Mouse (Mus musculus) MEL (cell line): ENCODE results near the gene Senp8.

Source experiments
- CTCF ChIP-seq, 3 experiments: IDR thresholded peaks in 2 of 3; conservative IDR thresholded peaks in 1 of 3; 2 replicates each; pipeline ENCODE4 v1.5.1; 2011 to 2012; ENCODE audit warnings: low read length in 3 of 3, low read depth in 2 of 3, mild to moderate bottlenecking in 2 of 3, improper control_type of control experiment in 1 of 3, inconsistent platforms in 1 of 3, mixed read lengths in 1 of 3, moderate library complexity in 1 of 3; ENCODE audit not compliant: control insufficient read depth in 1 of 3, insufficient read depth in 1 of 3, poor library complexity in 1 of 3, severe bottlenecking in 1 of 3
- JUND ChIP-seq: IDR thresholded peaks from 2 replicates; pipeline ENCODE4 v1.6.1; 2011; ENCODE audit warnings: low read depth, mild to moderate bottlenecking, improper control_type of control experiment, low read length
- NRF1 ChIP-seq: IDR thresholded peaks from 2 replicates; pipeline ENCODE4 v1.6.1; 2014; ENCODE audit warnings: low read depth, mild to moderate bottlenecking, inconsistent platforms, low read length, improper control_type of control experiment, moderate library complexity; ENCODE audit not compliant: poor library complexity, insufficient read depth, severe bottlenecking
- POLR2A ChIP-seq, 2 experiments: IDR thresholded peaks; 2 replicates each; pipeline ENCODE4 v1.6.1; 2011 to 2012; ENCODE audit warnings: low read length in 2 of 2, mild to moderate bottlenecking in 2 of 2, control low read depth in 1 of 2, improper control_type of control experiment in 1 of 2, low read depth in 1 of 2, moderate library complexity in 1 of 2; ENCODE audit not compliant: control insufficient read depth in 1 of 2, insufficient read depth in 1 of 2, poor library complexity in 1 of 2

GRCm38 (mm10) chr9:59751966-59752365, 1.5 kb upstream of the Senp8 start:
- TF ChIP-seq POLR2A (IDR thresholded peaks at IDR 0.05; ENCODE audit: control insufficient read depth in 1 of 2, insufficient read depth in 1 of 2, low read depth in 1 of 2, low read length in 2 of 2, poor library complexity in 1 of 2) (no peak), CTCF (IDR thresholded peaks at IDR 0.05 in 2 of 3, conservative IDR thresholded peaks at IDR 0.05 in 1 of 3; ENCODE audit: control insufficient read depth in 1 of 3, insufficient read depth in 1 of 3, low read depth in 2 of 3, low read length in 3 of 3, poor library complexity in 1 of 3, severe bottlenecking in 1 of 3) (no peak), JUND (no peak), NRF1 (no peak)
